Mouse (Mus musculus): Measurements from ENCODE around the gene Bad. TPM values are rescaled to one million over a fixed set of nuclear protein-coding genes. Genes with fewer than 3 reads are reported as not detected.

Gene Bad
- polyA plus RNA-seq, 1 experiment from 2014 or later, result 79.0 TPM

- H3K4me1 ChIP-seq (replicated peaks; ENCODE audit: control insufficient read depth, insufficient read depth), result peaks cover 9% of the 10 kb centered on the region
- H3K9me3 ChIP-seq (ENCODE audit: control insufficient read depth, low read length), result no peaks in the 10 kb centered on the region
- DNase-seq (ENCODE audit: low spot score) (no peak), ATAC-seq (ENCODE audit: low FRiP score, low TSS enrichment) (no peak)
- peaks cover 4% of the 10 kb centered on the region; the same call in 1 of the 2 replicates for H3K27me3 ChIP-seq (ENCODE audit: control insufficient read depth, insufficient read depth, low read length)
- TF ChIP-seq EP300 (optimal IDR thresholded peaks at IDR 0.05) (no peak), CTCF (IDR thresholded peaks at IDR 0.05; ENCODE audit: low read depth) (no peak)
- H3K4me3 ChIP-seq (ENCODE audit: low read depth, low read length), result peak overlapping the region; percentile 17; the same call in 1 of the 2 replicates
- H3K4me2 ChIP-seq (replicated peaks; ENCODE audit: low read depth), result peak overlapping the region; percentile 41
- peak overlapping the region; percentile 37 for H3K27ac ChIP-seq (replicated peaks)
- H3K36me3 ChIP-seq (ENCODE audit: control insufficient read depth, insufficient read depth, low read length), result no peaks in the 10 kb centered on the region
- no peak overlapping the region for H3K9ac ChIP-seq (ENCODE audit: low read length)
- 17% methylated on average over 9 of the region's 9 CpGs for WGBS
Observed at GRCm38 (mm10) chr19:6928080-6928479, 13.6 kb upstream of the Bad start.

GRCm38 (mm10) chr19:6931002-6931401, 10.7 kb upstream of the Bad start:
- ATAC-seq (ENCODE audit: low FRiP score, low TSS enrichment), result no peak
- Histone ChIP-seq H3K4me2 (replicated peaks; ENCODE audit: low read depth) (no peak overlapping the region), H3K27me3 (ENCODE audit: control insufficient read depth, insufficient read depth, low read length) (peaks cover 10% of the 10 kb centered on the region), H3K9ac (ENCODE audit: low read length) (no peak overlapping the region), H3K27ac (replicated peaks) (no peak overlapping the region), H3K4me1 (replicated peaks; ENCODE audit: control insufficient read depth, insufficient read depth) (no peaks in the 10 kb centered on the region), H3K4me3 (ENCODE audit: low read depth, low read length) (no peak overlapping the region), H3K36me3 (ENCODE audit: control insufficient read depth, insufficient read depth, low read length) (no peaks in the 10 kb centered on the region), H3K9me3 (ENCODE audit: control insufficient read depth, low read length) (no peaks in the 10 kb centered on the region)
- TF ChIP-seq CTCF (IDR thresholded peaks at IDR 0.05; ENCODE audit: low read depth), result no peak
- no peak for TF ChIP-seq EP300 (optimal IDR thresholded peaks at IDR 0.05)
- no peak for DNase-seq (ENCODE audit: low spot score)
- 10% methylated on average over 2 of the region's 2 CpGs for WGBS

- Histone ChIP-seq H3K4me1 (replicated peaks; ENCODE audit: control insufficient read depth, insufficient read depth) (no peaks in the 10 kb centered on the region), H3K27ac (replicated peaks) (no peak overlapping the region), H3K9me3 (ENCODE audit: control insufficient read depth, low read length) (no peaks in the 10 kb centered on the region), H3K27me3 (ENCODE audit: control insufficient read depth, insufficient read depth, low read length) (peaks cover 10% of the 10 kb centered on the region), H3K36me3 (ENCODE audit: control insufficient read depth, insufficient read depth, low read length) (no peaks in the 10 kb centered on the region), H3K4me2 (replicated peaks; ENCODE audit: low read depth) (no peak overlapping the region), H3K4me3 (ENCODE audit: low read depth, low read length) (no peak overlapping the region), H3K9ac (ENCODE audit: low read length) (no peak overlapping the region)
- ATAC-seq (ENCODE audit: low FRiP score, low TSS enrichment), result no peak
- TF ChIP-seq EP300 (optimal IDR thresholded peaks at IDR 0.05) (no peak), CTCF (IDR thresholded peaks at IDR 0.05; ENCODE audit: low read depth) (no peak)
- no peak for DNase-seq (ENCODE audit: low spot score)
- 47% methylated on average over 1 of the region's 1 CpGs for WGBS
Observed at GRCm38 (mm10) chr19:6932018-6932417, 9.6 kb upstream of the Bad start.

- peaks cover 10% of the 10 kb centered on the region for H3K27me3 ChIP-seq (ENCODE audit: control insufficient read depth, insufficient read depth, low read length)
- WGBS, result 60% methylated on average over 4 of the region's 4 CpGs
- no peak overlapping the region; the same call in 1 of the 2 replicates for H3K9ac ChIP-seq (ENCODE audit: low read length)
- no peaks in the 10 kb centered on the region for H3K4me1 ChIP-seq (replicated peaks; ENCODE audit: control insufficient read depth, insufficient read depth)
- no peak overlapping the region for H3K4me3 ChIP-seq (ENCODE audit: low read depth, low read length)
- H3K9me3 ChIP-seq (ENCODE audit: control insufficient read depth, low read length), result no peaks in the 10 kb centered on the region
- ATAC-seq (ENCODE audit: low FRiP score, low TSS enrichment) (no peak), DNase-seq (ENCODE audit: low spot score) (no peak)
- no peaks in the 10 kb centered on the region for H3K36me3 ChIP-seq (ENCODE audit: control insufficient read depth, insufficient read depth, low read length)
- no peak for TF ChIP-seq CTCF (IDR thresholded peaks at IDR 0.05; ENCODE audit: low read depth)
- TF ChIP-seq EP300 (optimal IDR thresholded peaks at IDR 0.05), result no peak
- H3K27ac ChIP-seq (replicated peaks), result no peak overlapping the region
- H3K4me2 ChIP-seq (replicated peaks; ENCODE audit: low read depth), result no peak overlapping the region
Observed at GRCm38 (mm10) chr19:6933102-6933435, 8.6 kb upstream of the Bad start.

- Histone ChIP-seq H3K4me3 (ENCODE audit: low read depth, low read length) (peak overlapping the region; percentile 44), H3K27me3 (ENCODE audit: control insufficient read depth, insufficient read depth, low read length) (peaks cover 10% of the 10 kb centered on the region), H3K27ac (replicated peaks) (no peak overlapping the region), H3K9ac (ENCODE audit: low read length) (peak overlapping the region; percentile 58), H3K4me2 (replicated peaks; ENCODE audit: low read depth) (peak overlapping the region; percentile 76), H3K36me3 (ENCODE audit: control insufficient read depth, insufficient read depth, low read length) (no peaks in the 10 kb centered on the region), H3K4me1 (replicated peaks; ENCODE audit: control insufficient read depth, insufficient read depth) (no peaks in the 10 kb centered on the region), H3K9me3 (ENCODE audit: control insufficient read depth, low read length) (no peaks in the 10 kb centered on the region)
- TF ChIP-seq EP300 (optimal IDR thresholded peaks at IDR 0.05), result no peak
- TF ChIP-seq CTCF (IDR thresholded peaks at IDR 0.05; ENCODE audit: low read depth), result no peak
- WGBS, result 7% methylated on average over 55 of the region's 58 CpGs
- ATAC-seq (ENCODE audit: low FRiP score, low TSS enrichment) (peak; percentile 62), DNase-seq (ENCODE audit: low spot score) (peak; percentile 57)
Observed at GRCm38 (mm10) chr19:6933436-6934194, 8.0 kb upstream of the Bad start.

GRCm38 (mm10) chr19:6934195-6934977, 7.3 kb upstream of the Bad start, which contains the start of gene Kcnk4:
Gene Kcnk4 (minus strand): TSS chr19:6934515.
- 17% methylated on average over 23 of the region's 23 CpGs for WGBS
- Histone ChIP-seq H3K9me3 (ENCODE audit: control insufficient read depth, low read length) (no peaks in the 10 kb centered on the region), H3K27me3 (ENCODE audit: control insufficient read depth, insufficient read depth, low read length) (peaks cover 10% of the 10 kb centered on the region), H3K4me3 (ENCODE audit: low read depth, low read length) (peak within 1 kb of the TSS; percentile 44), H3K27ac (replicated peaks) (no peak within 1 kb of the TSS), H3K4me1 (replicated peaks; ENCODE audit: control insufficient read depth, insufficient read depth) (no peaks in the 10 kb centered on the region), H3K9ac (ENCODE audit: low read length) (peak within 1 kb of the TSS; percentile 58), H3K4me2 (replicated peaks; ENCODE audit: low read depth) (peak within 1 kb of the TSS; percentile 76), H3K36me3 (ENCODE audit: control insufficient read depth, insufficient read depth, low read length) (no peaks in the 10 kb centered on the region)
- ATAC-seq (ENCODE audit: low FRiP score, low TSS enrichment), result 0 out of 2 replicates have a peak, but pooled peaks have one; percentile 9
- TF ChIP-seq CTCF (IDR thresholded peaks at IDR 0.05; ENCODE audit: low read depth), result no peak
- no peak for TF ChIP-seq EP300 (optimal IDR thresholded peaks at IDR 0.05)
- no peak for DNase-seq (ENCODE audit: low spot score)
